Mouse (Mus musculus): ENCODE measurements around the gene Tgif2lx1. TPM values are rescaled to one million over a fixed set of nuclear protein-coding genes. Genes with fewer than 3 reads are reported as not detected.
"Not testable (repeated sequence)": the region's sequence is repeated elsewhere in the genome, so short reads cannot be mapped to it uniquely, and the experiment has no call there.

Gene Tgif2lx1
- not detected for total RNA-seq (2021)

DNA sequence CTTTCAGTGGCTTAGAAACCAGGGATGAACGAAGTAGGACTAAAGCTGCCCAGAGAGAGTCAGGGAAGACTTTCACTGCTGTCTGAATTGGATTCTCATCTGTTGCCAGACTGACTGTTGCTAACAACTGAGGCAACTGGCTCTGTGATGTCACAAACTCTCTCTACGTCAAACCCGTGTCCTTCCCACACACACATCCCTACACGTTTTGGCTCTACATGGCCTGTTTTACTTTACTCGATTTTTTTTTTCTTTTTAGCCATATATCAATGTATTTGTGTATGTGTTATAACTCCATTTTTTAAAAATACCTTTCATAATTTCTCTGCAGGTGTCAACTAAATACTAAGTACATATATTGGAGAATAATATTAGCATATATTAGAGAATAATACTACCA is at the start of gene Tgif2lx1:
Tgif2lx1 (minus strand) TSS at position 101 of the 400 bp plus-strand sequence.
- intact Hi-C loops (cut with DNase I); DNase-seq: not testable (repeated sequence)

Other genes starting within 250 kb of the Tgif2lx1 start
- not detected for gene Tgif2lx2, start 53.5 kb downstream of the Tgif2lx1 start, total RNA-seq (2021)

Data from heart, postnatal 36 days (tissue).